Mouse (Mus musculus): ENCODE measurements around the gene Abhd2. TPM values are rescaled to one million over a fixed set of nuclear protein-coding genes. Genes with fewer than 3 reads are reported as not detected.

Abhd2 gene
- polyA plus RNA-seq, 1 experiment from 2014 or later = 15.7 TPM

DNA sequence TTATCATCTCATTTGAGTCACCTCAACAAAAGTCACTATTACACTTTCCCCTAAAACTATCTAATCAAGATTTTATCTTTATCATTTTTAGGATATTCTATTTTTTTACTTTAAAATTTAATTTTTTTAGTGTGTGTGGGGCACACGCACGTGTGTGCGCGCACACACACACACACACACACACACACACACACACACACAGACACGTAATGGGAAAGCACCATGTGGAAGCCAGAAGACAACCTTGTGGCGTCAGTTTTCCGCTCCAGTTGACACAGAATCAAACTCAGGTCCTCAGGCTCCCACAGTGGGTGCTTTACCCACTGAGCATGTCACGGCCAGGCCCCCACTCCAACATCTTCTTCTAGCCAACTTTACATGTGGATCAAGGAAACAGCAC is 4.1 kb upstream of the Abhd2 start:
- peaks cover 15% of the 10 kb centered on the region for H3K4me1 ChIP-seq (replicated peaks)
- no peaks in the 10 kb centered on the region for H3K36me3 ChIP-seq
- no peak overlapping the region for H3K27ac ChIP-seq (replicated peaks)
- H3K9ac ChIP-seq = no peak overlapping the region
- H3K4me3 ChIP-seq = no peak overlapping the region
- H3K4me2 ChIP-seq = no peak overlapping the region
- WGBS = 87% methylated on average over 8 of the region's 8 CpGs
- H3K9me3 ChIP-seq = no peaks in the 10 kb centered on the region
- ATAC-seq (ENCODE audit: low read depth) = no peak
- no peaks in the 10 kb centered on the region for H3K27me3 ChIP-seq

DNA sequence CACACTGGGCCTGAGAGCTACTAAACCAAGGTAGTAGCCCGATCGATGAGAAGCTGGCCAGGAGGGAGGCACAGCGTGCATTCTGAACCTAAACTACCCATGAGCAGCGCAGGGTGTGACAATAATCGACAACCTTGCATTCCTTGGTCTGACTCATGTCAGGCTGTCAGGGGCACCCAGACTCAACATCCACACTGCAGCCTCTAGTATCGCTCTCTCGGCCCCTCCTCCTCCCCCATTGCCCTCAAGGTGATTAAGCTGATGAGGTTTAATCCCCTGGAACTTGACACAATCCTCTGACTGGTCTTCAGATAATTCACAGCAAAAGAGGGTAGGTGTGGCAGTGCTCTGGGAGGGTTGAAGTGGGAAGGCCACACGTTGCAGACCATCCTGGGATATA is 3.6 kb upstream of the Abhd2 start:
- Histone ChIP-seq H3K4me2 (no peak overlapping the region), H3K36me3 (no peaks in the 10 kb centered on the region), H3K9ac (no peak overlapping the region), H3K27ac (replicated peaks) (no peak overlapping the region), H3K9me3 (no peaks in the 10 kb centered on the region), H3K4me3 (no peak overlapping the region), H3K27me3 (no peaks in the 10 kb centered on the region), H3K4me1 (replicated peaks) (peaks cover 20% of the 10 kb centered on the region)
- 68% methylated on average over 8 of the region's 8 CpGs for WGBS
- no peak for ATAC-seq (ENCODE audit: low read depth)

DNA sequence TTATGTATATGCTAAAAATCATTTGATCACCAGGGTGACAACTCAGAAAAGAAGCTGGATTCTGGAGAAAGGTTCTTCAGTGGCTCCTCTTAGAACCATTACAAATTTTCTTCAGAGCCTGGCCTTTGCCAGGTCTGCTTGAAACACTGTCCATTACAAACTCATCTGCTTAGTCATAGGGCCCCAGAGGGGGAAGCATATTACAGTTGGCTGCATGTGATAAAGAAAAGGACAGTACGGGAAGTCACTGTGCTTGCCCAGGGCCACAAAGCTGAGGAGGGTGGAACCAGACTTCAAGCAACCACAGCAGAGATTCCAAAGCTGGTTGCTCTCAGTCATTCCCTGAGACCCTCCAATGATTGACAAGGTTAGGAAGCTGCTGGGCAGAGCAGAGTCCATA is 3.1 kb upstream of the Abhd2 start:
- Histone ChIP-seq H3K4me2 (no peak overlapping the region), H3K9ac (no peak overlapping the region), H3K4me1 (replicated peaks) (peaks cover 25% of the 10 kb centered on the region), H3K36me3 (no peaks in the 10 kb centered on the region), H3K4me3 (no peak overlapping the region), H3K27ac (replicated peaks) (no peak overlapping the region), H3K9me3 (no peaks in the 10 kb centered on the region), H3K27me3 (no peaks in the 10 kb centered on the region)
- ATAC-seq (ENCODE audit: low read depth) = no peak
- 80% methylated on average over 1 of the region's 1 CpGs for WGBS

GRCm38 (mm10) chr7:79270961-79271387 is 2.0 kb upstream of the Abhd2 start:
- Histone ChIP-seq H3K9ac (no peak overlapping the region), H3K4me1 (replicated peaks) (peaks cover 36% of the 10 kb centered on the region), H3K4me3 (no peak overlapping the region), H3K27me3 (no peaks in the 10 kb centered on the region), H3K36me3 (no peaks in the 10 kb centered on the region), H3K9me3 (no peaks in the 10 kb centered on the region), H3K27ac (replicated peaks) (no peak overlapping the region), H3K4me2 (no peak overlapping the region)
- no peak for ATAC-seq (ENCODE audit: low read depth)
- WGBS = 87% methylated on average over 9 of the region's 9 CpGs

DNA sequence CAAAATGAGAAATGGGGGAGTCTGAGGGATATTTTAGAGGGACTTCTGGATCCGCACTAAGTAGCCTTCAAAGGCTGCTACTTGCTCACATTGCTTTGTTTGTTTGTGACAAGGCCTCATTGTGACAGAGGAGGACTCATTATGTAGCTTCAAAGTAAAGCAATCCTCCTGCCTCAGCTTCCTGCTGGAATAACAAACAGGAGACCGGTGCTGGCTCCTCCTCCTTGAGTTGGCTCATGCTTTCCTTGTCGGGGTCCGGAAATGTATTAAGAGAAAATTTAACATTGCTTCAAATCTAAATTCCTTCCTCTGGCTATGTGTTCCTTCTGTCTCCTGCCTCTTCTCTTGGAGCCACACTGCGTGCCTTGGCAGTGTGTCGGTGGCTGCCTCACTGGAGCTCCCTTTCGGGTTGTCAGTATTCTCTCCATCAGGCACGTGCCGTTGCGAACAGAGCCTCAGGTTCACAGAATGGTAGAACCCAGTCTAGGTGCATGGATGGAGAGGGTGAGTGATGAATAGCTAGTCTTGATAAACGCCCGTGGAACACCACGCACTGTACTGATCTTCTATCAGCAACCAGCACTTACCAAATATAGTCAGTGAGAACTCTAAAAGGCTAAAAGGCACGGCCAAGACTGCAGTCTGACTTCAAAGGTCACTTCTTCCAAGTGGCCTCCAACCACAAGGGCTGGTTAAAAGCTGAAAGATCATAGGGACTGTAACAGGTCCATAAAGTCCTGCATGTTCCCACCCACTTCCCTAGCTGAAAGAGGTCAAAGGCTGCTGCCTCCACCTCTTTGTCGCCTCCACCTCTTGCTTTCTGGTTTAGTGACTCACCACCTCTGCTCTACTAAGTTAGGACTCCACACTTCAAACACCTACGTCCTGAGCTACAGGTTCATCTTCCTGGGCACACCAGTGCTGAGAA is 874 bp upstream of the Abhd2 start:
- Histone ChIP-seq H3K9me3 (no peaks in the 10 kb centered on the region), H3K4me3 (peak overlapping the region; percentile 83), H3K4me1 (replicated peaks) (peaks cover 47% of the 10 kb centered on the region), H3K27me3 (no peaks in the 10 kb centered on the region), H3K4me2 (peak overlapping the region; percentile 77), H3K36me3 (no peaks in the 10 kb centered on the region), H3K9ac (peak overlapping the region; percentile 27; the same call in 1 of the 2 replicates), H3K27ac (replicated peaks) (peak overlapping the region; percentile 72)
- no peak; the same call in 1 of the 2 replicates for ATAC-seq (ENCODE audit: low read depth)
- WGBS = 77% methylated on average over 16 of the region's 16 CpGs

- H3K4me2 ChIP-seq = peak overlapping the region; percentile 77
- no peaks in the 10 kb centered on the region for H3K36me3 ChIP-seq
- H3K4me1 ChIP-seq (replicated peaks) = peaks cover 60% of the 10 kb centered on the region
- H3K27ac ChIP-seq (replicated peaks) = peak overlapping the region; percentile 88
- no peak for ATAC-seq (ENCODE audit: low read depth)
- H3K27me3 ChIP-seq = no peaks in the 10 kb centered on the region
- peak overlapping the region; percentile 85 for H3K9ac ChIP-seq
- 13% methylated on average over 15 of the region's 15 CpGs for WGBS
- no peaks in the 10 kb centered on the region for H3K9me3 ChIP-seq
- peak overlapping the region; percentile 83 for H3K4me3 ChIP-seq
These were observed 906 bp downstream of the Abhd2 start for GRCm38 (mm10) chr7:79273738-79274472.

DNA sequence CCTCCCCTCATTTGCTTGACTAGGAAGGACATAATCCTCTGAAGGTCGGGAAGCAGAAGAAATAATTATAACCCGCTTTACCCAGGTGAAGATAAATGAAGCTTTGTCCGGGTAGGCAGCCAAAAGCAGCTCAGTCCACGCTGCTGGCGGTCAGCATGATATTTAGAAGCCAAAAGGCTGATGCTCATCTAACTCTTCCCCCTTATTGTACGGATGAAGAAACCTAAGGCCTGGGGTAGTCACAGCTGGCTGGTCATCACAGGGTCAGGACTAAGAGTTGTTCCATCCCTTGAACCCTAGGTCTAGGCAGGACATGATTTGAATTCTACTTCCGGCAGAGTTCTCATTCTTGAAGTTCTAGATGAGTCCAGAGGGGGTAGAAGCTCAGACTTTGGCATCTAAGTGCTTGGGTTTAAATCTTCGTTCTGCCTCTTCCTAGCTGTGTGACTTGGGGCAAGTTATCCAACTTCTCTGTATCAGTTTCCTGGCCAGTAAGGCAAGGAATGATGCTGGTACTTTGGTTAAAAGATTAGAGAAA is 1.5 kb downstream of the Abhd2 start:
- Histone ChIP-seq H3K36me3 (no peaks in the 10 kb centered on the region), H3K4me2 (peak overlapping the region; percentile 77), H3K9me3 (no peaks in the 10 kb centered on the region), H3K9ac (peak overlapping the region; percentile 85), H3K4me3 (peak overlapping the region; percentile 83), H3K27ac (replicated peaks) (no peak overlapping the region), H3K27me3 (no peaks in the 10 kb centered on the region), H3K4me1 (replicated peaks) (peaks cover 67% of the 10 kb centered on the region)
- no peak for ATAC-seq (ENCODE audit: low read depth)
- 80% methylated on average over 8 of the region's 8 CpGs for WGBS

GRCm38 (mm10) chr7:79275345-79275744 is 2.3 kb downstream of the Abhd2 start:
- no peak for ATAC-seq (ENCODE audit: low read depth)
- Histone ChIP-seq H3K4me1 (replicated peaks) (peaks cover 68% of the 10 kb centered on the region), H3K27ac (replicated peaks) (0 out of 2 replicates have a peak overlapping the region, but pooled peaks have one; percentile 20), H3K9ac (peak overlapping the region; percentile 85), H3K36me3 (no peaks in the 10 kb centered on the region), H3K4me3 (peak overlapping the region; percentile 83), H3K27me3 (no peaks in the 10 kb centered on the region), H3K9me3 (no peaks in the 10 kb centered on the region), H3K4me2 (peak overlapping the region; percentile 77)
- 36% methylated on average over 11 of the region's 11 CpGs for WGBS

DNA sequence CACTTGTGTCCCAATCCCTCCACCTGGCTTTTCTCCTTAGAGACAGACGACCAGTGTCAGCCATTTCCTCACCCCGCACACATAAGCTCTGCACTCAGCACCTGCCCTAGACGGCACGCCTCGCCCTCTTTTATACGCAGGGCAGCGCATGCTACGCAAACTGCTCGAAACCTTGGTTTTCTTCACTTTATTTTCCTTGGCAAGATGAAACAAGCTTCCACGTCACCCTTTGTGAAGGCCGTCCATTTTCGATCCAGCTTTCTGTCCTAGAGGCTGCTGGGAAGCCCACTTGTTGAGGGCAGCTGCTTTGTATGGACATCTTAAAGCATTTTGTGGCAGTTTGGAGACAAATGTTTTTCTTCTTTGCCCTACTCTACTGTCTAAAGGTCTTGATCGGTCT is 5.4 kb downstream of the Abhd2 start:
- H3K4me2 ChIP-seq = no peak overlapping the region

DNA sequence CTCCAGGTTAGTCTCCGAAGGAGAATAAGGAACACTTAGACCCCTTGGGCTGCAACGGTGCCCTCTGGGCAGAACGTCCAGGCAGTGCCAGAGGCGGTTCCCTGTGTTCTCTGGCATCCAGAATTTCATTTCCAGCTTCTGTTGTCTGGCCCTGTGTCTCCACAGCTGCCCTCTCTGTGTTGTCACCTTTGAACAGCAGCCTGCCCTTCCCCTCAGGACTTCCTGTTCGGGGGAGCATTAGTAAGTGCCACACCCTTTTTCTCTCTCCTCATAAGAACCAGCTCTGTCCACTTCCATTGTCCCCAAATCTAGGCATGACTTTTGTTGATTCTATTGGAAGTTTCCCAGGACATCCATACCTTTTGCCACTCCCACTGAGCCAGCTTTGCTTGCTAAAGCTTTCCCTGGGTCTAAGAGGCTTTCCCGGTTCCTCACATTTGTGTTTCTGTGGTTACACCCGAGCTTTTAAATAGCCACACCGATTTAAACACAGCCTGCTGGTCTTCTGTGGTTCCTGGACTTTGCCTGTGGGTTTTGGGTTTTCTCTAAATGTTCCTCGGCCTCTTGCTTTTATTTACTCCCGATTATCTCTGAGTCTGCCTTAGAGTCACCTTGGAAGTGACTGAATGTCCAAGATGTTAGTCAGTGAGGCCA is 6.5 kb downstream of the Abhd2 start:
- Histone ChIP-seq H3K27me3 (no peaks in the 10 kb centered on the region), H3K27ac (replicated peaks) (peak overlapping the region; percentile 33; the same call in 1 of the 2 replicates), H3K9ac (0 out of 2 replicates have a peak overlapping the region, but pooled peaks have one; percentile 31), H3K4me3 (no peak overlapping the region), H3K4me1 (replicated peaks) (peaks cover 90% of the 10 kb centered on the region), H3K9me3 (no peaks in the 10 kb centered on the region), H3K4me2 (no peak overlapping the region), H3K36me3 (no peaks in the 10 kb centered on the region)
- ATAC-seq (ENCODE audit: low read depth) = no peak
- WGBS = 81% methylated on average over 10 of the region's 10 CpGs

More for the DNA sequence above, 5.4 kb downstream of the Abhd2 start:
- no peak overlapping the region for H3K4me3 ChIP-seq
- H3K9me3 ChIP-seq = no peaks in the 10 kb centered on the region
- H3K9ac ChIP-seq = 0 out of 2 replicates have a peak overlapping the region, but pooled peaks have one; percentile 17
- no peak for ATAC-seq (ENCODE audit: low read depth)
- H3K4me1 ChIP-seq (replicated peaks) = peaks cover 91% of the 10 kb centered on the region
- WGBS = 81% methylated on average over 13 of the region's 13 CpGs
- no peak overlapping the region for H3K27ac ChIP-seq (replicated peaks)
- no peaks in the 10 kb centered on the region for H3K27me3 ChIP-seq
- H3K36me3 ChIP-seq = no peaks in the 10 kb centered on the region

DNA sequence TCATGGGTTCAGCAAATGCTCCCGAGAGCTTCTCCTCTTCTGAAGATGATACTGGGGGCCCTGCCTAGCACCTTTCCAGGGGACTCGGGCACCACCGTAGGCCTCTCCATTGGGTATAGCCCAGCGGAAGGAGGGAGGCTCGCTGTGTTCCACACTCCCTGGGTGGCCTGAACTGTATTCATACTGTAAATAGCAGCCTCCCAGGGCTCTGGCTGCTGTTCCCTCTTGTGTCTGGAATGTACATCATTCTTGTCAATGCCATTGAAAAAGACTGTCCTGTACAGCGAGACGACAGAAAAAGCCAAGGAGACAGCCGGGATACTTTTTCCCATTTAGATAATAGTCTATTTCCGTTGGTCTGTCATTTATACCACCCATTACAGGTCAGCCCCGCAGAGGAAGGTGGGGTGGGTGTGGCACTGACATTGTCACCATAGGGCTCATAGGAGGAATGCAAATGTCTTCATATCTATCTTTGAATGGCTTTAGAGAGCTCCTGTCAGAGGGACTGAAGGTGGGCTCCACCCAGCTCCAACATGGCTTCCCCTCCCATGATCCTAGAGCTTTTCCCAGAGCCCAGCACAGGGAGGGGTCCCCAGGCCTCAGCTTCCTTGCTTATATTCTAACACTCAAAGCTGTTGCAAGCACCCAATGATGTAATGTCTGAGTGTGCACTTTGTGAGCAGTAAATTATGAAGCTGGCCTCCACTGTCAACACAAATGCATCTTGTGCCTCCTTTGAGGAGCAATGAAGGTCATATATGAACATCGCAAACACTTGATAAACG is 10.1 kb downstream of the Abhd2 start:
- WGBS = 65% methylated on average over 12 of the region's 12 CpGs
- Histone ChIP-seq H3K27ac (replicated peaks) (peak overlapping the region; percentile 54), H3K27me3 (no peaks in the 10 kb centered on the region), H3K4me3 (no peak overlapping the region), H3K9me3 (no peaks in the 10 kb centered on the region), H3K36me3 (no peaks in the 10 kb centered on the region), H3K4me1 (replicated peaks) (peaks cover 79% of the 10 kb centered on the region), H3K9ac (no peak overlapping the region), H3K4me2 (no peak overlapping the region)
- ATAC-seq (ENCODE audit: low read depth) = peak; percentile 45

All from neural tube, embryonic 13.5 days (tissue).